Mouse (Mus musculus) ES-Bruce4 (cell line): ENCODE results near the gene Oas1h.
"Not testable (repeated sequence)": the region's sequence is repeated elsewhere in the genome, so short reads cannot be mapped to it uniquely, and the experiment has no call there.

Experiments
- CTCF ChIP-seq: IDR thresholded peaks from one replicate; pipeline ENCODE4 v1.8.1; 2011; ENCODE audit warnings: low read depth, low read length
- EP300 ChIP-seq: IDR thresholded peaks from 2 replicates; pipeline ENCODE4 v1.6.1; 2011; ENCODE audit warnings: low read depth, low read length; ENCODE audit not compliant: insufficient read depth
- POLR2A ChIP-seq: IDR thresholded peaks from one replicate; pipeline ENCODE4 v1.8.1; 2011; ENCODE audit warnings: low read length; ENCODE audit not compliant: insufficient read depth

- TF ChIP-seq POLR2A, CTCF, EP300: not testable (repeated sequence)
Observed at GRCm38 (mm10) chr5:120893866-120894265, 32.6 kb downstream of the Oas1h start.
